Mouse (Mus musculus) embryonic fibroblast, embryonic 13.5 days (primary cell): ENCODE results near the gene Rpl27a.

Experiments used
- CTCF ChIP-seq: IDR thresholded peaks from 2 replicates; pipeline ENCODE4 v1.5.1; 2011; ENCODE audit warnings: mild to moderate bottlenecking, control low read depth, low read length, moderate library complexity, borderline replicate concordance; ENCODE audit not compliant: insufficient read depth
- POLR2A ChIP-seq: IDR thresholded peaks from 2 replicates; pipeline ENCODE4 v1.6.1; 2011; ENCODE audit warnings: low read depth, mild to moderate bottlenecking, control low read depth, low read length, moderate library complexity

DNA sequence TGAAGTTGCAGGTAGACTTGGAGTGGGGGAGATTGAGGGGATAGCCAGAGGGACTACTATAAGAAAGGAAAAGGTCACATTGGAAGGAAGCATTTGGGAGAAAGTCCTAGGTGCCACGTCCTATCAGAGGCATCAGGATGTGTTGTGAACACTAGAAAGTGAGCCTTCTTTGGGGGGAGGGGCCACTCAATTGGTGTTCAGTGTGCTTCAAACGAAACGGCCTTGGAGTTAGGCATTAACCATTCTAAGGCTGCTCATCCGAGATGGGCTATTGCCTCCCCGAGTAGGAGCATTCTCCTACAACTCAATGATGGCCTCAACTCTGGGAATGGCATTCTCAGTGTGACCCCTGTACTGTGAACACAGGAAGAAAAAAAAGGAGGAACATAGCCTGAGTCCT lies 43.7 kb downstream of the Rpl27a start:
- TF ChIP-seq CTCF (no peak), POLR2A (no peak)
